Comparison of ENCODE assay signal across 16 mouse cellular contexts in genomic region chr9:23030546-23030945, GRCm38 (mm10).
DNase-seq lines count a peak whose midpoint lies in the region; ATAC-seq and TF ChIP-seq lines count a peak whose summit lies in the region.
"Had no signal": no experiment of that assay in that cellular context is flagged by ENCODE, and none has a peak within 500 bp of the region (broad histone marks: within the 10 kb centered on the region; RNA-seq: fewer than 3 reads in every experiment).

No protein-coding gene starts in this region.

- TF ChIP-seq CTCF in heart, adult 2 months (IDR thresholded peaks at IDR 0.05), result 0 out of 2 replicates have a peak, but pooled peaks have one; percentile 6
- no peak for TF ChIP-seq CTCF in midbrain, postnatal 0 days (IDR thresholded peaks at IDR 0.05)

- H3K9me3 ChIP-seq in heart, embryonic 11.5 days (replicated peaks; ENCODE audit: control insufficient read depth, low read length), result no peaks in the 10 kb centered on the region
- no peaks in the 10 kb centered on the region for H3K9me3 ChIP-seq in heart, embryonic 16.5 days (replicated peaks; ENCODE audit: control insufficient read depth, low read length)
- no peaks in the 10 kb centered on the region for H3K9me3 ChIP-seq in midbrain, postnatal 0 days (ENCODE audit: low read length)
- H3K9me3 ChIP-seq in forebrain, embryonic 11.5 days (ENCODE audit: control insufficient read depth, low read length), result no peaks in the 10 kb centered on the region
- H3K9me3 ChIP-seq: embryonic facial prominence, embryonic 12.5 days; midbrain, embryonic 10.5 days had no signal

- intact Hi-C loops in heart, adult 2 months (cut with DNase I), result no loop called here

- TF ChIP-seq EP300 in heart, adult 2 months (IDR thresholded peaks at IDR 0.05; ENCODE audit: insufficient read depth, low read depth, low read length), result no peak

- no peak overlapping the region for H3K9ac ChIP-seq in heart, adult 2 months (ENCODE audit: low read depth, low read length)
- no peak overlapping the region for H3K9ac ChIP-seq in heart, embryonic 11.5 days (ENCODE audit: low read depth, low read length)
- H3K9ac ChIP-seq in heart, embryonic 16.5 days (ENCODE audit: low read length), result no peak overlapping the region
- H3K9ac ChIP-seq in midbrain, postnatal 0 days (replicated peaks; ENCODE audit: low read length, poor library complexity, severe bottlenecking), result no peak overlapping the region
- no peak overlapping the region for H3K9ac ChIP-seq in forebrain, embryonic 11.5 days (ENCODE audit: low read length)
- H3K9ac ChIP-seq: embryonic facial prominence, embryonic 12.5 days; liver, postnatal 0 days had no signal

- no peak for ATAC-seq in heart, embryonic 11.5 days (replicated peaks; ENCODE audit: insufficient number of reproducible peaks, low FRiP score, low TSS enrichment)
- ATAC-seq in heart, embryonic 16.5 days (replicated peaks; ENCODE audit: extremely low read depth, insufficient read depth, low FRiP score), result peak; percentile 37; the same call in 1 of the 2 replicates
- no peak for ATAC-seq in midbrain, postnatal 0 days (ENCODE audit: low FRiP score)
- ATAC-seq in forebrain, embryonic 11.5 days (replicated peaks; ENCODE audit: low FRiP score), result no peak
- ATAC-seq: CD4-positive, CD25-positive, alpha-beta regulatory T cell, adult 4 months; forebrain, embryonic 14.5 days; hindbrain, postnatal 0 days had no signal

- H3K79me2 ChIP-seq in heart, adult 2 months (replicated peaks; ENCODE audit: control insufficient read depth, insufficient read depth, low read length), result no peaks in the 10 kb centered on the region

- no peaks in the 10 kb centered on the region for H3K27me3 ChIP-seq in heart, adult 2 months (ENCODE audit: control insufficient read depth, insufficient read depth, low read length)
- H3K27me3 ChIP-seq in heart, embryonic 11.5 days (ENCODE audit: control insufficient read depth, insufficient read depth, low read length), result no peaks in the 10 kb centered on the region
- peaks cover 3% of the 10 kb centered on the region; the same call in 1 of the 2 replicates for H3K27me3 ChIP-seq in heart, embryonic 16.5 days (ENCODE audit: control insufficient read depth, insufficient read depth, low read length)
- H3K27me3 ChIP-seq in midbrain, postnatal 0 days (ENCODE audit: insufficient read depth, low read length), result no peaks in the 10 kb centered on the region
- no peaks in the 10 kb centered on the region for H3K27me3 ChIP-seq in forebrain, embryonic 11.5 days (ENCODE audit: control insufficient read depth, insufficient read depth, low read length)
- H3K27me3 ChIP-seq: embryonic facial prominence, embryonic 12.5 days had no signal

- no peak for DNase-seq in heart, adult 2 months
- DNase-seq in kidney, postnatal 14 days, result peak; percentile 38
- no peak for DNase-seq in midbrain, postnatal 0 days (ENCODE audit: low spot score)
- no peak for DNase-seq in forebrain, embryonic 11.5 days (ENCODE audit: low spot score)
- no peak for DNase-seq in MN1 (ENCODE audit: low spot score)
- DNase-seq: cerebellum, postnatal 14 days; liver, postnatal 0 days; thymus, postnatal 4 days had no signal

- no peak overlapping the region for H3K4me3 ChIP-seq in heart, adult 2 months
- H3K4me3 ChIP-seq in heart, embryonic 11.5 days (ENCODE audit: low read depth, low read length), result no peak overlapping the region
- no peak overlapping the region for H3K4me3 ChIP-seq in brown adipose tissue, adult 24 weeks (ENCODE audit: insufficient read depth, low read depth, low read length)
- no peak overlapping the region for H3K4me3 ChIP-seq in heart, embryonic 16.5 days (ENCODE audit: low read length)
- H3K4me3 ChIP-seq in midbrain, postnatal 0 days (ENCODE audit: low read depth, low read length), result no peak overlapping the region
- no peak overlapping the region for H3K4me3 ChIP-seq in forebrain, embryonic 11.5 days (ENCODE audit: low read depth, low read length)
- H3K4me3 ChIP-seq: embryonic facial prominence, embryonic 12.5 days; midbrain, embryonic 10.5 days had no signal

- H3K4me1 ChIP-seq in heart, adult 2 months (ENCODE audit: control insufficient read depth, insufficient read depth, low read length), result peaks cover 10% of the 10 kb centered on the region
- H3K4me1 ChIP-seq in heart, embryonic 11.5 days (ENCODE audit: control insufficient read depth, insufficient read depth, low read length), result peaks cover 14% of the 10 kb centered on the region; the same call in 1 of the 2 replicates
- peaks cover 30% of the 10 kb centered on the region for H3K4me1 ChIP-seq in brown adipose tissue, adult 24 weeks (ENCODE audit: control insufficient read depth, insufficient read depth, insufficient read length, low read length)
- H3K4me1 ChIP-seq in heart, embryonic 16.5 days (ENCODE audit: control insufficient read depth, insufficient read depth, low read length), result peaks cover 10% of the 10 kb centered on the region
- peaks cover 3% of the 10 kb centered on the region; the same call in 1 of the 2 replicates for H3K4me1 ChIP-seq in midbrain, postnatal 0 days (ENCODE audit: insufficient read depth, low read length)
- no peaks in the 10 kb centered on the region for H3K4me1 ChIP-seq in forebrain, embryonic 11.5 days (replicated peaks; ENCODE audit: control insufficient read depth, insufficient read depth, low read length)

- no peak overlapping the region for H3K4me2 ChIP-seq in heart, embryonic 11.5 days
- H3K4me2 ChIP-seq in heart, embryonic 16.5 days (ENCODE audit: low read depth, low read length), result no peak overlapping the region
- H3K4me2 ChIP-seq in midbrain, postnatal 0 days (ENCODE audit: low read depth, low read length, poor library complexity, severe bottlenecking), result no peak overlapping the region
- no peak overlapping the region for H3K4me2 ChIP-seq in forebrain, embryonic 11.5 days (ENCODE audit: low read depth, low read length, severe bottlenecking)
- H3K4me2 ChIP-seq: embryonic facial prominence, embryonic 12.5 days had no signal

- no peak overlapping the region; the same call in 1 of the 2 replicates for H3K27ac ChIP-seq in heart, adult 2 months
- H3K27ac ChIP-seq in heart, embryonic 11.5 days (ENCODE audit: low read depth, low read length), result no peak overlapping the region
- peak overlapping the region; percentile 16; the same call in 1 of the 2 replicates for H3K27ac ChIP-seq in brown adipose tissue, adult 24 weeks (replicated peaks; ENCODE audit: low read depth, low read length)
- H3K27ac ChIP-seq in heart, embryonic 16.5 days (ENCODE audit: low read length), result peak overlapping the region; percentile 23; the same call in 1 of the 2 replicates
- H3K27ac ChIP-seq in midbrain, postnatal 0 days (ENCODE audit: low read depth, low read length), result no peak overlapping the region
- no peak overlapping the region for H3K27ac ChIP-seq in forebrain, embryonic 11.5 days (ENCODE audit: low read depth, low read length)
- H3K27ac ChIP-seq: embryonic facial prominence, embryonic 12.5 days; hindbrain, postnatal 0 days; midbrain, embryonic 10.5 days had no signal

- no peak for TF ChIP-seq POLR2A in heart, adult 2 months (IDR thresholded peaks at IDR 0.05; ENCODE audit: insufficient read depth, low read depth, low read length)

- 14% methylated on average over 2 of the region's 2 CpGs for WGBS in heart, adult 2 months
- 17% methylated on average over 2 of the region's 2 CpGs for WGBS in heart, embryonic 11.5 days (ENCODE audit: insufficient replicate concordance)
- 15% methylated on average over 2 of the region's 2 CpGs for WGBS in heart, embryonic 16.5 days
- 56% methylated on average over 2 of the region's 2 CpGs for WGBS in midbrain, postnatal 0 days
- WGBS in forebrain, embryonic 11.5 days, result 77% methylated on average over 2 of the region's 2 CpGs

- no peaks in the 10 kb centered on the region for H3K36me3 ChIP-seq in heart, adult 2 months (ENCODE audit: control insufficient read depth, insufficient read depth, low read length)
- no peaks in the 10 kb centered on the region for H3K36me3 ChIP-seq in heart, embryonic 11.5 days (ENCODE audit: control insufficient read depth, insufficient read depth, low read length)
- no peaks in the 10 kb centered on the region for H3K36me3 ChIP-seq in heart, embryonic 16.5 days (ENCODE audit: control insufficient read depth, insufficient read depth)
- H3K36me3 ChIP-seq in midbrain, postnatal 0 days (ENCODE audit: insufficient read depth, low read length), result no peaks in the 10 kb centered on the region
- H3K36me3 ChIP-seq in forebrain, embryonic 11.5 days (ENCODE audit: control insufficient read depth, insufficient read depth, low read length), result no peaks in the 10 kb centered on the region
- H3K36me3 ChIP-seq: embryonic facial prominence, embryonic 12.5 days; midbrain, embryonic 10.5 days had no signal

Comparison
In these comparisons a context has a peak if more than half of its experiments do, and no peak if none do; other contexts are left out.
1. H3K27ac ChIP-seq: peak in brown adipose tissue, adult 24 weeks (single experiment) and heart, embryonic 16.5 days (single experiment); none in heart, adult 2 months (single experiment), heart, embryonic 11.5 days (single experiment), midbrain, postnatal 0 days (single experiment) and forebrain, embryonic 11.5 days (single experiment).